Mouse (Mus musculus): ENCODE measurements around the gene Top3b.
"Not testable (repeated sequence)": the region's sequence is repeated elsewhere in the genome, so short reads cannot be mapped to it uniquely, and the experiment has no call there.

DNA sequence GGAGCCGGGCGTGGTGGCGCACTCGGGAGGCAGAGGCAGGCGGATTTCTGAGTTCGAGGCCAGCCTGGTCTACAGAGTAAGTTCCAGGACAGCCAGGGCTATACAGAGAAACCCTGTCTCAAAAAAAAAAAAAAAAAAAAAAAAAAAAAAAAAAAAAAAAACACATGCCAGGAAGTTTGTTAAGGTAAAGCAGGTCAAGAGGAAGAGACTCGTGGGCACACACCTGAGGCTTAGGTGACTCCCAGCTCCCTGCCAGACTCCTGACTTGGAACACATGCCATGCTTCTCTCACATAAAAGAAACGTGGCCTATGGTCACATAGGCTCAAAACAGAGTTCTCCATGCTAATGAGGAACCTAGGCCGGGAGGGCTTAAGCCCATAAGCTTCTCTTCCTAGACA, 14.5 kb upstream of the Top3b start:
- TF ChIP-seq EP300 (optimal IDR thresholded peaks at IDR 0.05); CTCF (IDR thresholded peaks at IDR 0.05; ENCODE audit: low read depth): not testable (repeated sequence)

Data from stomach, postnatal 0 days (tissue).